Mouse (Mus musculus): Measurements from ENCODE around the gene Fah.
A peak's percentile ranks its signal among the peaks of the same experiment; 100 is the strongest.

Fah gene

DNA sequence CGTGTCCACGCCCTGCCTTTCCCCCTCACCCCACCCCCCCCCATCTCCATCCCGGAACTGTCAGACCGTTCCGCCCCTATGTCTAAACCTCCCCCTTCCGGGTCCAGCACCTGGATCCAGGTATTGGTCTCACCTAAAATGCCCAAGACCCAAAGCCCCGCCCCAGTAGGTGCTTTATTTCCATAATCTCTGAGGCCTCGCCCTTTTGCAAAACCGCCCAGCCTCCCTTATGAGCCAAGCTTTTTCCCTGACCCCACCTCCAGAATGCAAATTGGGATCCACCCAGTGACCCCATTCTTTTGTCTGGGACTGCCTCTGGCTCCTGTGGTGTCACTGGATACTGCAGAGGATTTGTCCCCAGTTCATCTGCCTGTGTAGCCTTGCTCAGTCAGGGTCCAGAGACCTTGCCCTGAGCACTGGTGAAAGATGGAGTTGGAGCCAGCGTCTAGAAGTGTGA is at the start of gene Fah:
Gene Fah (minus strand): TSS at position 430 of the 457 bp plus-strand sequence.
- peak; percentile 77 for DNase-seq

- no peak for DNase-seq
These were observed 46.2 kb upstream of the Fah start for GRCm38 (mm10) chr7:84652740-84653139.

GRCm38 (mm10) chr7:84651987-84652321 is 45.4 kb upstream of the Fah start:
- DNase-seq, result no peak

DNA sequence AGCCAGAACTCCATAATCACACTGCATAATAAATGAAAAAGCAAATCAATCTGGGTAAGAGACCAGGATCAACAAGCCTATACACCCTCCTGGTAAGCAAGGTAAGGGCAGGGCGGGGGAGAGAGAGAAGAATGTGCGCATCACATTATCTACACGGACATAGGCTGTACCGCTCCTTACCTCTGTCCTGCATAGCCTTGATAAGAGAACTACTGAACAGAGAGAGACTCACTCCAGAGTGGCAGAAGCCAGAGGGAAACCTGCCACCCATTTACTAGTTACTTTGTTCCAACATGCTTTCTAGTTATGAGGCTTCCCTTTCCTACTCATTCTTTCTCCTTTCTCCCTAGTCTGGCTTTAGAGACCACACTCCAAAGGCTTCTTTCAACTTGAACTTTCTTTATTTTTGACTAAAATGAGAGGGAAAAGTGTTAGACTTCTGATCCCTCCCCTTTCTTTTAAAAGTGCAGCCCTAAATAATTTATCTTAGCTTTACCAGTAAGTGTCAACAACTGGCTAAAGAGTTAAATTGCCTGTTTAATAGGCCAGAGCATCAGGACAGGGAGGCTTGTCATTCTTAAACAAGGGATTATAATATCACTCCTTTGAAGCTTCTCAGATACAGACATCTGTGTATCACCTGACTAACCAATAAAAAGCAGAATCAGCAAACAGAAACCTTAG is 44.9 kb upstream of the Fah start:
- DNase-seq, result no peak

GRCm38 (mm10) chr7:84649016-84649415 is 42.5 kb upstream of the Fah start:
- peak; percentile 22 for DNase-seq

- no peak for DNase-seq
These were observed 39.7 kb upstream of the Fah start for GRCm38 (mm10) chr7:84646256-84646655.

GRCm38 (mm10) chr7:84643270-84643998 is 36.9 kb upstream of the Fah start:
- DNase-seq, result no peak

- DNase-seq, result no peak
These were observed 35.8 kb upstream of the Fah start for GRCm38 (mm10) chr7:84642159-84642928.

GRCm38 (mm10) chr7:84636939-84637338 is 30.4 kb upstream of the Fah start:
- DNase-seq, result no peak

DNA sequence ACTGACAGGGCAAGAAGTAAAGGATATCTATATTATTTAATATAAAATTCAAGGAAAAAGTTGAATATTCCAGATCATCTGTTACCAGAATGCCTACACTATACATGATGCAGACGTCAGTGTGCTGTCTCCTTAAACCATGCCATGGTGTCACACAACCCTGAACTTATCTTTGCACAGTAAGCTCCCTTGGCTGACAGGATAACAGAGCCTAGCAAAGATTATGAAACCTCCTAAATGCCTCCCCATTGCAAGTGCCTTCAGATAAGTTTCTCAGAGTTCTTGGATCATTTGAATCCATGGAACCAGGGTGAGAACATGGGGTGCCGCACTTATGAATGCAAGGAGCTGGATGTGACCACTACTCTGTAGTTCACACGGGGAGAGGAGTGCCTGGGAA is 25.4 kb upstream of the Fah start:
- DNase-seq, result no peak

DNA sequence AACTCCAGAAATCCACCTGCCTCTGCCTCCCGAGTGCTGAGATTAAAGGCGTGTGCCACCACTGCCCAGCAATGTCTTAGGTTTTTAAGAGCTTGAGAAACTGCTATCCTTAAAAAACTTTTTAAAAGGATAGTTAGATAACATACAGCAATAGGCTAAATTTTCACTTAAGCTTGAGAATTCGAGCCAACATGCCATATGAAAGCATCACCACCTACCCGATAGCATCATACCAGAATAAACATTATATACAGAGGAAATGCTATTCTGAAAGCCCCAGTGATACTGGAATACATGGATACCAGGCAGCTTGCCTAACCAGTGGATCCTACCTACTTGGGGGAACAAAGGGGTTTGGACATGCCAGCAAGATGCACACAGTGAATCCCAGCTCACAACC is 17.2 kb upstream of the Fah start:
- DNase-seq, result no peak

GRCm38 (mm10) chr7:84620956-84621355 is 14.4 kb upstream of the Fah start:
- DNase-seq, result no peak

DNA sequence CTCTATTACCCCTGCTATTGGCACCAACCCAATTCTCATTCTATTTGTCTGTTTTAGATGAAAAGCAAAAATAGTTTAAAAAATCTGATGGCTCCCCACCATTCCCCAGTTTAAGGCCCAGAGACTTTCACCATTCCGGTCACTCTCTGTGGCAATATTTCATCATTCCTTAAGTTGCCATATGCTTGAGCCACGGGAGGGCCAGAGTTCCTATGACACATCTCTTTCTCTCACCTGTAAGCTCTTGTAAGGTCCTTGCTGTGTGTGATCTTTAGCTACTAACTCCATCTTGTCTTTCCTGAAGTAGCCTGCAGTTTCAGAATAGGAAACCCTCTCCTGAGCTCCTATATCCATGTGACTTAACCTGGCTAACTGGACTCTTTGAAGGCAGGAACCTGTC is 12.4 kb upstream of the Fah start:
- DNase-seq, result peak; percentile 40

DNA sequence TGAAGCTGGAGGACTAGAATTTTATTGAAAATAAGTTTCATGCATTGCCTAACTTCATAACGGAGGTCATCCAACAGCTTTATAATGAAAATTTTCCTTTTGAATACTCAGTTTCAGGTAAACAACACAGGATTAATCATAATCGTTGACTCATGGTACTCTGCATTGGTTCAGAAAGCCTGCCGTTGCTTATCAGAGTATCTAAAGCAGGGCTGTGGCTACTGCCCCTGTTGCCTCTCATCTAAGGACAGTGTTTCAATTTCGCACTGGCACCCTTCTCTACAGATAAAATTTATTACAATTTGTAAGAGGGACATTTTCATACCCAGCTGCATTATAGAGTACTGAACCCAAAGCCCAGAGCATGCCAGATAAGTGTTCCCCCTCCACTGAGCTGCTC is 5.9 kb upstream of the Fah start:
- no peak for DNase-seq

DNA sequence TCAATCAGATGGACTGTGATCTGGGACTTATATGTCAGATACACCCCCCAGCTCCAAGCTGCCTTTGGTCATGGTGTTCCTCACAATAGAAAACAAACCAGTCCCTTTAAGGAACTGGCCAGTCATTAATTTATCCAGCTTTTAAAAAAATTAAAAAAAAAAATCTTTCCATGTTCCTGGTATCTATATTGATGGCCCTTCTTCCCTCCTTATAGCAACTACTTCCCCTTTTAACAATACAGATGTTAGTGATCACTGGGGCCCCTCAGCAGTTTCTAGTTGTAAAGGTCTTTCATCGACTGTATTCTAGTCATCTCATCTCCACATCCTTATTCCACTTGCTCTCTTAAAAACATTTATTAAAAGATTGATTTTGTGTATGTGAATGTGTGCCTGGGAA is 5.1 kb upstream of the Fah start:
- DNase-seq, result no peak

DNA sequence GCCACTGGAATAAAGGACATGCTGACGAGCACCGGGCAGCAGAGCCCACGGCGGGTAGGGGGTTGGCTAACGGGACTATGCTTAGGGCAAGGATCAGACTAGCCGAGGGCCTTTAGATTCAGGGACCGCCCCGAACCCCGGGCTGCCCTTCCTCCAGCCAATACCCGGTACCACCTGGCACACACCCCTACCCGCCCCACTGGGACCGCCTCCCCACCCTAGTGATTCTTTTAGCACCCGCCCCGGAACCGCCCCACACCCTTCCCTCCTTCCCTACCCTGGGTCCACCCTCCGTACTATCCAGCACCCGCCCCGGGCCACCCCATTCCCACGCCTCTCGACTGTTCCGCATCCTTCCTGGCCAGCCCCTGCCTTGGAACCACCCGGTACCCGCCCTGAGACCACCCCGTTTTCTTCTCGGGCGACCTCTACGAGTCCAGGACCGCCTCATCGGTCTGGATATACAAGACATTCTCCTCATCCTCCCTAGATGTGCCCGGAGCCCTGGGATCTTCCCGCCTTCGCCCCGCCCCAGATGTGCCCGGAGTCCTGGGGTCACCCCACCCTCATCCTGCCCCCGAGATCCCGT is 724 bp downstream of the Fah start:
- peak; percentile 85 for DNase-seq

GRCm38 (mm10) chr7:84605033-84605687 is 1.4 kb downstream of the Fah start:
- no peak for DNase-seq

- DNase-seq, result no peak
These were observed 2.0 kb downstream of the Fah start for GRCm38 (mm10) chr7:84604501-84604900.

- DNase-seq, result no peak
These were observed 5.2 kb downstream of the Fah start for GRCm38 (mm10) chr7:84601331-84601730.

GRCm38 (mm10) chr7:84600631-84601030 is 5.9 kb downstream of the Fah start:
- DNase-seq, result no peak

DNA sequence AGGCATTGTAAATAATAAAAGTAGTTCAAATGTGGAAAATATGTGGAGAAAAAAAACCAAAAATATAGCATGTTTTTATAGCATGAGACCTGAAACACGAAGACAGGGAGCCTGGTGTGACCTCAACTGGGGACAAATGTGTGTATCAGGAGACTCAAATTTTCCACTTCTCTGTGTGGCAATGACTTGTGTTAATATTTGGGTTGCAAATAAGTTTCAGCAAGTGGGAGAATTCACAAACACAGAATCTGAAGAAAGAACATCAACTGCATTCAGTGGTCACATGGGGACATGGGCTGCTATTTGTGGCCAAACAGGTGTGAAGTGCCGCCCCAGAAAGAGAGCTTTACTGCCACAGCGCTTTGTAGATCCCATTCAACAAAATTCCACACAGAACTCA is 9.9 kb downstream of the Fah start:
- DNase-seq, result no peak

DNA sequence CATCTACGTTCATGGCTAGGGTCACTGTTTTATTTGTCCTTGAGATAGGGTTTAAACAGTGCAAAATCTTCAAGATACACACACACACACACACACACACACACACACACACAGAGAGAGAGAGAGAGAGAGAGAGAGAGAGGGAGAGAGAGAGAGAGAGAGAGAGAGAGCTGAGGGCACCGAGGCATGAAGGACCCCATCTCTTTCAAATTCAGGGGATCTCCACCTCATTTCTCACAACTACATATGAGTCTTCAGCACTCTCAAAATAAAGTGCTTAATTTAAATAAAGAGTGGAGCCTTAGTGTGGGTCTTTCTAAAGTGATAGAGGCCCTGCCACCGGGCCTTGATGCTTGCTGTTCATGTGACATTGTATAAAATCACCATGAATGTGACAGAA is 10.5 kb downstream of the Fah start:
- DNase-seq, result no peak

- DNase-seq, result no peak
These were observed 11.6 kb downstream of the Fah start for GRCm38 (mm10) chr7:84594917-84595303.

All from cerebellum, adult 9-11 months (tissue).